Mouse (Mus musculus) midbrain, embryonic 11.5 days (tissue): ENCODE data around the gene Rbp7. TPM values are rescaled to one million over a fixed set of nuclear protein-coding genes. Genes with fewer than 3 reads are reported as not detected.
"Not testable (repeated sequence)": the region's sequence is repeated elsewhere in the genome, so short reads cannot be mapped to it uniquely, and the experiment has no call there.

ENCODE experiments used
- ATAC-seq: fragments of 200-750 bp; cut with Nextera tagmentation; 2 replicates; pipeline ENCODE4 v1.8.0; 2017; ENCODE audit warnings: moderate TSS enrichment, moderate library complexity; ENCODE audit not compliant: low FRiP score
- DNase-seq: peaks from one replicate; pipeline ENCODE4 v3.0.0; 2015; ENCODE audit warnings: low spot score; ENCODE audit errors: missing footprints
- H3K27ac ChIP-seq: fragments of 300-500 bp; sonication (generic); 2 replicates; pipeline ENCODE4 v1.5.1; 2014; ENCODE audit warnings: low read depth, low read length
- H3K27me3 ChIP-seq: fragments of 300-500 bp; sonication (generic); 2 replicates; pipeline ENCODE4 v1.6.1; 2014; ENCODE audit warnings: mild to moderate bottlenecking, low read length, moderate library complexity, mixed read lengths; ENCODE audit not compliant: control insufficient read depth, insufficient read depth
- H3K36me3 ChIP-seq: fragments of 300-500 bp; sonication (generic); 2 replicates; pipeline ENCODE4 v1.6.1; 2014; ENCODE audit warnings: mild to moderate bottlenecking, low read length, moderate library complexity, mixed read lengths; ENCODE audit not compliant: control insufficient read depth, insufficient read depth
- H3K4me1 ChIP-seq: fragments of 300-500 bp; sonication (generic); 2 replicates; pipeline ENCODE4 v1.6.1; 2014; ENCODE audit warnings: low read length; ENCODE audit not compliant: control insufficient read depth, insufficient read depth
- H3K4me2 ChIP-seq: fragments of 300-500 bp; sonication (generic); 2 replicates; pipeline ENCODE4 v1.6.1; 2014; ENCODE audit warnings: mild to moderate bottlenecking, moderate library complexity
- H3K4me3 ChIP-seq: fragments of 300-500 bp; sonication (generic); 2 replicates; pipeline ENCODE4 v1.5.1; 2014; ENCODE audit warnings: low read depth, low read length
- H3K9ac ChIP-seq: fragments of 300-500 bp; sonication (generic); 2 replicates; pipeline ENCODE4 v1.6.1; 2014; ENCODE audit warnings: low read length
- H3K9me3 ChIP-seq: fragments of 300-500 bp; sonication (generic); 2 replicates; pipeline ENCODE4 v1.6.1; 2016; ENCODE audit warnings: low read length; ENCODE audit not compliant: control insufficient read depth
- WGBS: fragments of 180-500 bp; shearing (Covaris S2); extraction: QIAGEN DNeasy Blood & Tissue Kit; methylation state at CpG from one replicate; pipeline ENCODE4 v1.1.7; 2014; 5-methylcytosine and 5-hydroxymethylcytosine counted together
- polyA plus RNA-seq: library from polyadenylated mRNA; unstranded; fragments of >200 nt; fragmentation: Nextera tagmentation; extraction: Ambion mirVana; gene quantifications from 2 replicates; pipeline ENCODE4 v1.2.1, GENCODE M21; 2014

Rbp7 gene
- polyA plus RNA-seq, 1 experiment from 2014 or later = not detected

DNA sequence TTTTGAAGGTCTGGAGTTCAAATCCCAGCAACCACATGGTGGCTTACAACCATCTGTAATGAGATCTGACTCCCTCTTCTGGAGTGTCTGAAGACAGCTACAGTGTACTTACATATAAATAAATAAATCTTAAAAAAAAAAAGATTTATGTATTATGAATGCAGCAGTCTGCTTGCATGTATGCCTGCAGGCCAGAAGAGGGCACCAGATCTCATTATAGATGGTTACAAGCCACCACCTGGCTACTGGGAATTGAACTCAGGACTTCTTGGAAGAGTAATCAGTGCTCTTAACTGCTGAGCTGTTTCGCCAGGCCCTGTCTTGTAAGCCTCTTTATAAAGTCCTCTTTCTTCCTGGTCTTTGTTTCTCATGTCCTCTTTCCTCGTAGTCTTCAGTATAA is 5.7 kb upstream of the Rbp7 start:
- DNase-seq, H3K9ac ChIP-seq, ATAC-seq, H3K9me3 ChIP-seq, H3K4me1 ChIP-seq, H3K27me3 ChIP-seq, H3K4me3 ChIP-seq, H3K36me3 ChIP-seq, H3K27ac ChIP-seq, H3K4me2 ChIP-seq: not testable (repeated sequence)
- WGBS = 84% methylated on average over 2 of the region's 2 CpGs

DNA sequence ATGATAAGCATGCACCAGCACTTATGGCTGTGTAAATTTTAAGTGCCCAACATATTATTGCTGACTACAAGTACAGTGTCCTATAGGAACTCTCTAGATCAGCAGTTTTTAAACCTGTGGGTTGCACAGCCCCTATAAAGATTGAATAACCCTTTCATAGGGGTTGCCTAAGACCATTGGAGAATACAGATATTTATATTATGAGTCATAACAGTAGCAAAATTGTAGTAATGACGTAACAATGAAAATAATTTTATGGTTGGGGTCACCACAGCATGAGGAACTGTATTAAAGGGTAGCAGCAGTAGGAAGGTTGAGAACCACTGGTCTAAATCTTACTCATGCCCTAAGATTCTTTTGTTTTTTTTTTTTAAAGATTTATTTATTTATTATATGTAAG is 4.6 kb upstream of the Rbp7 start:
- H3K9me3 ChIP-seq = no peaks in the 10 kb centered on the region
- ATAC-seq (no peak), DNase-seq (no peak)
- no peak overlapping the region for H3K4me3 ChIP-seq
- no peak overlapping the region for H3K9ac ChIP-seq
- 71% methylated on average over 1 of the region's 1 CpGs for WGBS
- no peaks in the 10 kb centered on the region for H3K27me3 ChIP-seq
- no peak overlapping the region for H3K27ac ChIP-seq
- H3K4me2 ChIP-seq = no peak overlapping the region
- no peaks in the 10 kb centered on the region for H3K36me3 ChIP-seq
- no peaks in the 10 kb centered on the region for H3K4me1 ChIP-seq

DNA sequence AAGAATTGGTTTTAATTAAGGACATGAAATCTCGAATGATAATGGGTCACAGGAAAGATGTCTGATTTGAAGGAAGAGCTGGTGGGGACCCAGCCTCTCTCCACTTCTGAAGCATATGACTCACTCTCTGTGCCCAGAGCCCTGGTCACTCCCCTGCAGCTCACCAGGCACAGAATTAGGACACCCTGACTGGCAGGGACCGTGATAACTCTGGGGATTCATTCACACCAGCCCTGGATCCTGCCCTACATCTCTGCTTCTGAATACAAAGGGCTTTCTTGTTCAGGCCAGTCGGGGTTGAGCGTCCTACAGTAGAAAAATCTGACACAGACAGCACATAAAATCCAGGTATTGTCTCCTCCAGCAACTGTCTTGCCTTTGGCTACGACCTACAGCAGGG is 3.7 kb upstream of the Rbp7 start:
- ATAC-seq (no peak), DNase-seq (no peak)
- H3K27me3 ChIP-seq = no peaks in the 10 kb centered on the region
- H3K27ac ChIP-seq = no peak overlapping the region
- no peaks in the 10 kb centered on the region for H3K4me1 ChIP-seq
- no peaks in the 10 kb centered on the region for H3K36me3 ChIP-seq
- H3K4me2 ChIP-seq = no peak overlapping the region
- 69% methylated on average over 5 of the region's 5 CpGs for WGBS
- no peak overlapping the region for H3K9ac ChIP-seq
- H3K4me3 ChIP-seq = no peak overlapping the region
- H3K9me3 ChIP-seq = no peaks in the 10 kb centered on the region

DNA sequence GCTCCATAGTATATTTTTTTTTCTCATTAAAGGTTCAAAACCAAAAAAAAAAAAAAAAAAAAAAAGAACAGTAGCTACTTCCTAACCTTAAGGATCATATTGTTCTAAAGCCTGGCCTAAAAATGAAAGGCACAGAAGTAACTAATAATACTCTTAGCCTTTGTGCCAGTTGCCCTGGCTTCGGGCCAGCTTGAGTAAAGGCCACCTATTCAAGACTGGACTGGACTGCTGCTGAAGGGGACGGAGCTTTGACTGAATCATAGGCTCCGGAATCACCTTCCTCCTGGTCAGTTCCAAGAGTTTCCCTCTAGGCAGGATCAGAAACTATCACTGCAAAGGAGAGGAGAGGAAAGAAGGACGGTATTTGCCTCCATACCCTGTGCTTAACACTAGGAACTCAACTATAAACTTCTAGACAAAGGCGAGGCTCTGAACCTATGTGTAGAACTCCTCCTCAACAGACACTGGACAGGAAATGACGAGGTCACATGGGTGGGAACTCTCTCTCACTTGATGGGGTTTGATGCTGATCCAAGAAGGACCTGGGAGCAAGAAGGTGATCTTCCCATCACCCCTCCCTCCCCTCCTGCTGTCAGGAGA is 3.2 kb upstream of the Rbp7 start:
- 84% methylated on average over 6 of the region's 6 CpGs for WGBS
- H3K27me3 ChIP-seq = no peaks in the 10 kb centered on the region
- H3K9me3 ChIP-seq = no peaks in the 10 kb centered on the region
- no peaks in the 10 kb centered on the region for H3K4me1 ChIP-seq
- H3K4me2 ChIP-seq = no peak overlapping the region
- no peaks in the 10 kb centered on the region for H3K36me3 ChIP-seq
- H3K27ac ChIP-seq = no peak overlapping the region
- ATAC-seq (no peak), DNase-seq (no peak)
- no peak overlapping the region for H3K9ac ChIP-seq
- no peak overlapping the region for H3K4me3 ChIP-seq

DNA sequence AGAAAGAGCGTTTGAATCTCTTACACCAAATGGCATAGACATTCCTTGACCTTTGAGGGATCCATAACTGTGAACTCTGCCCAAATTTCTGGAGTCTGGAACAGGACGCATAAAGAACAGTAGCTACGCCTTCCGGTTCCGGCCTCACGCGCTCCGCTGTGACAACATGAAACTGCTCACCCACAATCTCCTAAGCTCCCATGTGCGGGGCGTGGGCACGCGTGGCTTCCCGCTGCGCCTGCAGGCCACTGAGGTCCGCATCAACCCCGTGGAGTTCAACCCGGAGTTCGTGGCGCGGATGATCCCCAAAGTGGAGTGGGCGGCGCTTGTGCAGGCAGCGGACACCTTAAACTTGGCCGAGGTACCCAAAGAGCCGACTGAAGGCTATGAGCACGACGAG is 2.4 kb upstream of the Rbp7 start:
- H3K36me3 ChIP-seq, H3K4me2 ChIP-seq, H3K9ac ChIP-seq, H3K4me1 ChIP-seq, H3K27me3 ChIP-seq, H3K9me3 ChIP-seq, DNase-seq, H3K4me3 ChIP-seq, H3K27ac ChIP-seq, ATAC-seq: not testable (repeated sequence)
- WGBS = 92% methylated on average over 27 of the region's 27 CpGs

DNA sequence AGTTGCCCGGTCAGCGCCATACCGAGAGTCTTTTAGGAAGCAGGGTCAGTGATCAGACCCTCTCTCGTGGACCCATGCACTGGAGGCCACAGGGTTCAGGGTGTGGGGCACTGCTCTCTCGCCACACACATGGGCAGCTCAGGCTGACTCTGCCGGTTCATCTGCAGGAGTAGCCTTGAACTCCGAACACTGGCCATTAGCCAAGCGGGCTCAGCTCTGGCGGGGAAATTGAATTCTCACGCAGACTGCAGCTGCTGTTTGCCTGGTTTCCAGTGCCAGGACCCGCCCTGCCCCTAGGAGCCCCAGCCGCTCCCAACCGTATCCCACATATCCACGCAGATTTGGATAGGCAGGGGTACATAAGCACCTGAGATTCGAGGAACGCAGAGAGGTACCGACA is 515 bp downstream of the Rbp7 start:
- no peak overlapping the region for H3K4me3 ChIP-seq
- WGBS = 89% methylated on average over 17 of the region's 17 CpGs
- H3K27me3 ChIP-seq = no peaks in the 10 kb centered on the region
- H3K4me2 ChIP-seq = no peak overlapping the region
- DNase-seq (no peak), ATAC-seq (no peak)
- H3K9ac ChIP-seq = no peak overlapping the region
- H3K4me1 ChIP-seq = no peaks in the 10 kb centered on the region
- no peak overlapping the region for H3K27ac ChIP-seq
- no peaks in the 10 kb centered on the region for H3K36me3 ChIP-seq
- H3K9me3 ChIP-seq = no peaks in the 10 kb centered on the region

DNA sequence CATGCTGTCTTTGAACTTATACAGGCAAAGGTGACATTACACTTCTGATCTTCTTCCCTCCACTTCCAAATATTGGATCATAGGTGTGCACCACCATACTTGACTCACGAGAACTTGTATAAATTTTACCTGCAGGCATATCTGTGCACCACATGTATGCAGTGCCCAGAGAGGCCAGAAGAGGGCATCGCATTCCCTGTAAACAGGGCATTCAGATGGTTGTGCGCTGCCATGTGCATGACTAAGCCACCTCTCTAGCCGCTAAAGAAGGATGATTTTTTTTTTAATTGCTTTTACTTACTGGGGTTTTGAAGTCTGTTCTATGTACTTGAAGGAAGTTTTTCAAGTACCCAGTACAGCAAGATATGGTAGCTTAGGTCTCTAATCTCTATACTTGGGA is 1.1 kb downstream of the Rbp7 start:
- DNase-seq = no peak
- H3K4me2 ChIP-seq = no peak overlapping the region

DNA sequence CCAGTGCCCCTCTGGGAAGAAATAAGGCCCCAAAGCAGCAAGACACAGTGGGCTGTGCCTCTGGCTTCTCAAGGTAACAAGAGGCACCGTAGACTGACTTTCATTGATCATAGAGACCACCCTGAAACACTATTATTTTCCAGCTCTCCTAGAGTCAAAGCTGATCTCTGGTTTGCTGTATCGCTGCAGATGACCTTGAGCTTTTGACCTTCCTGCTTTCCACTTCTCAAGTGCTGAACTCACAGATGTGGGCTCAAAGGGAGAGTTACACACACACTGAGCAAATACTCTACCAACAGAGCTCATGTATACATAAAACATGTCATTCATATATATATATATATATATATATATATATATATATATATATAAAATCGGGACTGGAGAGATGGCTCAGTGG is 4.1 kb downstream of the Rbp7 start:
- H3K4me3 ChIP-seq = no peak overlapping the region
- H3K27me3 ChIP-seq = no peaks in the 10 kb centered on the region
- H3K27ac ChIP-seq = no peak overlapping the region
- no peak overlapping the region for H3K9ac ChIP-seq
- H3K4me1 ChIP-seq = peaks cover 7% of the 10 kb centered on the region
- 91% methylated on average over 3 of the region's 3 CpGs for WGBS
- no peaks in the 10 kb centered on the region for H3K9me3 ChIP-seq
- no peaks in the 10 kb centered on the region for H3K36me3 ChIP-seq
- ATAC-seq (no peak), DNase-seq (no peak)
- H3K4me2 ChIP-seq = no peak overlapping the region

More for the DNA sequence above, 1.1 kb downstream of the Rbp7 start:
- no peak overlapping the region for H3K27ac ChIP-seq
- ATAC-seq = no peak
- 85% methylated on average over 4 of the region's 4 CpGs for WGBS
- no peaks in the 10 kb centered on the region for H3K36me3 ChIP-seq
- no peak overlapping the region for H3K9ac ChIP-seq
- H3K4me3 ChIP-seq = no peak overlapping the region
- H3K9me3 ChIP-seq = no peaks in the 10 kb centered on the region
- H3K27me3 ChIP-seq = no peaks in the 10 kb centered on the region
- no peaks in the 10 kb centered on the region for H3K4me1 ChIP-seq

DNA sequence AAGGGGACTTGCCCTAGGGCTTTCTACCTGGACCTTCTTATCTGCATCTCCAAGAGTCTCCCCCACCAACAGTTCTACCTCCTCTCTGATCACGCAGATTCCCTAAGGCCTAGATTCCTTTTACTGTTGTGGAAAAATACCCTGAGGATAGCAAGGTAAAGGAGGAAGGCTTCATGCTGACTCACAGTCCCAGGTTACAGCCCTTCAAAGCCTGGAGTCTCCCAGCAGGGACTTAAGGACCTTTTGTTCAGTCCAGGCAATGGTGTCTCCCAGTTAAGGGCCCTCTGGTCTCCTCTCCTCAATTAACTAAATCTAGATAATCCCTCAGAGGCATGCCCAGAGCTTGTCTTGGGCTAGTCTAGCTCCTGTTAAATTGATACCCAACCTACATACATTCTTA is 8.5 kb downstream of the Rbp7 start:
- Histone ChIP-seq H3K9me3 (no peaks in the 10 kb centered on the region), H3K27ac (peak overlapping the region; percentile 75), H3K4me1 (peaks cover 16% of the 10 kb centered on the region), H3K9ac (peak overlapping the region; percentile 64; the same call in 1 of the 2 replicates), H3K4me2 (peak overlapping the region; percentile 46), H3K4me3 (no peak overlapping the region; the same call in 1 of the 2 replicates), H3K27me3 (no peaks in the 10 kb centered on the region), H3K36me3 (no peaks in the 10 kb centered on the region)
- 30% methylated on average over 1 of the region's 1 CpGs for WGBS
- ATAC-seq (no peak), DNase-seq (no peak)
